Mouse (Mus musculus): ENCODE data around the gene Cluh. TPM values are rescaled to one million over a fixed set of nuclear protein-coding genes. Genes with fewer than 3 reads are reported as not detected.

The Cluh gene
- total and polyA plus RNA-seq, 3 experiments = 19.4 to 60.3 (median 37.9) TPM

DNA sequence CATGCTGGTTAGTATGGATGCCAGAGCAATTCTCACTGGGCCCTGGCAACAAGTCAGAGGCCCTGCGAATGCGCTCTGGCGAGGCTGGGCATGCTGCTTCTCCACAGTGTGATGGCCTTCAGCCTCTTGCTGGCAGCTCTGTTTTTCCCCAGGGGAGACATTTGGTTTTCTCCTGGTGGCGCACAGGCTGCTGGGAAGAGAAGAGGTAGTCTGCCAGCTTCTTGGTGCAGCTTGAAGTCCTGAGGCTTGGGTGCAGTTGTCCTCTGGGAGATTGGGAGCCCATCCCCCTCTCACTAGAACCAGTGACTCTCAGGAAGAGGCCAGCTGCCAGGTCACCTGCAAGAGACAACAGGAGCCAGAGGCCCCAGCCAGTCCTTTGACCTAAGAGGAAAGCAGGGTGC lies 3.5 kb downstream of the Cluh start:
- H3K9me3 ChIP-seq (replicated peaks) = peaks cover 7% of the 10 kb centered on the region
- H3K27me3 ChIP-seq (ENCODE audit: insufficient read depth, low read length) = no peaks in the 10 kb centered on the region
- TF ChIP-seq CTCF (IDR thresholded peaks at IDR 0.05; ENCODE audit: low read depth, low read length) = no peak
- no peak for TF ChIP-seq TAL1 (conservative IDR thresholded peaks at IDR 0.05; ENCODE audit: low read depth, low read length)
- TF ChIP-seq GATA1 (IDR thresholded peaks at IDR 0.05; ENCODE audit: borderline replicate concordance, low read length) = no peak
- no peak for TF ChIP-seq GATA2 (IDR thresholded peaks at IDR 0.05; ENCODE audit: borderline replicate concordance, low read depth, low read length)
- ATAC-seq (ENCODE audit: extremely low read depth, insufficient number of reproducible peaks, low FRiP score, poor library complexity, severe bottlenecking) (no peak), DNase-seq (ENCODE audit: low spot score) (no peak)
- H3K4me1 ChIP-seq (ENCODE audit: insufficient read depth, low read depth, low read length) = peaks cover 64% of the 10 kb centered on the region
- no peak overlapping the region; the same call in 1 of the 2 replicates for H3K4me3 ChIP-seq (ENCODE audit: low read depth, low read length)
- H3K36me3 ChIP-seq (replicated peaks) = peaks cover 74% of the 10 kb centered on the region

DNA sequence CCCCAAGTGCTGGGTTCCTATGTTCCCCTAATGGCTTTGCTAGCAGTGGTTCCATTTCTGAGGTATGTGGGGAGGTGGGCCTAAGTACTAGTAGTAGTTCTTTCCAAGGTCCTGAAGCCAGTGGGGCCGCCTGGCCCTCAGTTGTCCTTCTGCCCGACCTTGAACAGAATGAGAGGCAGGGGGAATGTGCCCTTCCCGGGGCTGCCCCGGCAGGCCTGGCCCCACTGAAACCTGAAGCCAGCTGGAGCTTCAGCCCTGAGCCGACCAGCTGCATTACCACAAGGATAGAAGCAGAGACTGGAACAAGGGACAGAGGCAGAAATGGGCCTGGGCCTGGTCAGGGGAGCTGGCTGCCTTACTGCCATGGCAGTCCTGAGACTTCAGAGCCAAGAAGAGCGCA lies 4.1 kb downstream of the Cluh start:
- Histone ChIP-seq H3K9me3 (replicated peaks) (peaks cover 9% of the 10 kb centered on the region), H3K36me3 (replicated peaks) (peaks cover 80% of the 10 kb centered on the region), H3K4me3 (ENCODE audit: low read depth, low read length) (no peak overlapping the region; the same call in 1 of the 2 replicates), H3K4me1 (ENCODE audit: insufficient read depth, low read depth, low read length) (peaks cover 58% of the 10 kb centered on the region), H3K27me3 (ENCODE audit: insufficient read depth, low read length) (no peaks in the 10 kb centered on the region)
- DNase-seq (ENCODE audit: low spot score) (no peak), ATAC-seq (ENCODE audit: extremely low read depth, insufficient number of reproducible peaks, low FRiP score, poor library complexity, severe bottlenecking) (no peak)
- TF ChIP-seq POLR2AphosphoS5 (IDR thresholded peaks at IDR 0.05; ENCODE audit: insufficient replicate concordance, low read depth, low read length) = no peak
- TF ChIP-seq CTCF (IDR thresholded peaks at IDR 0.05; ENCODE audit: low read depth, low read length) = no peak

DNA sequence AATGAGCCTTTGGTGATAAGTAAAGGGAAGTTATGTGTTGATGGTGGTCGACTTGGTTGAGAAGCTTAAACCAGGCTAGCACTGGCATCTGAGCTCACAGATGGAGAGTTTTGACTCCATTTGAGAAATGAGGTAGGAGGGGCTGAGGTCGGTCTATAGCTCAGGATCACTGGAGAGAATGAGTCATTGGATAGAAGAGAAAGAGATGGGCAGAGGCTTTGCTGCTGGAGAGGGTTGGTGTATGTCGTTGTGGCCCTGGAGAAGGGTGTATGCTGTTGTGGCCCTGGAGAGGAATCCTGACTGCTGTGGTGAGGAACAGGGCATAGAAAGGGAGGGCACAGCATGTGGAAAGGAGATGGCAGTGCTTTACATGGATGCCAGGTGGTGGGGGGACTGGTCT lies 6.6 kb downstream of the Cluh start:
- Histone ChIP-seq H3K9me3 (replicated peaks) (peaks cover 9% of the 10 kb centered on the region), H3K4me1 (ENCODE audit: insufficient read depth, low read depth, low read length) (peaks cover 42% of the 10 kb centered on the region), H3K36me3 (replicated peaks) (peaks cover 100% of the 10 kb centered on the region), H3K4me3 (ENCODE audit: low read depth, low read length) (no peak overlapping the region), H3K27me3 (ENCODE audit: insufficient read depth, low read length) (no peaks in the 10 kb centered on the region)
- TF ChIP-seq GATA1 (IDR thresholded peaks at IDR 0.05; ENCODE audit: borderline replicate concordance, low read length) (no peak), TAL1 (conservative IDR thresholded peaks at IDR 0.05; ENCODE audit: low read depth, low read length) (no peak), POLR2AphosphoS5 (IDR thresholded peaks at IDR 0.05; ENCODE audit: insufficient replicate concordance, low read depth, low read length) (no peak), GATA2 (IDR thresholded peaks at IDR 0.05; ENCODE audit: borderline replicate concordance, low read depth, low read length) (no peak), CTCF (IDR thresholded peaks at IDR 0.05; ENCODE audit: low read depth, low read length) (no peak)
- no peak for DNase-seq (ENCODE audit: low spot score)
- ATAC-seq (ENCODE audit: extremely low read depth, insufficient number of reproducible peaks, low FRiP score, poor library complexity, severe bottlenecking) = no peak

DNA sequence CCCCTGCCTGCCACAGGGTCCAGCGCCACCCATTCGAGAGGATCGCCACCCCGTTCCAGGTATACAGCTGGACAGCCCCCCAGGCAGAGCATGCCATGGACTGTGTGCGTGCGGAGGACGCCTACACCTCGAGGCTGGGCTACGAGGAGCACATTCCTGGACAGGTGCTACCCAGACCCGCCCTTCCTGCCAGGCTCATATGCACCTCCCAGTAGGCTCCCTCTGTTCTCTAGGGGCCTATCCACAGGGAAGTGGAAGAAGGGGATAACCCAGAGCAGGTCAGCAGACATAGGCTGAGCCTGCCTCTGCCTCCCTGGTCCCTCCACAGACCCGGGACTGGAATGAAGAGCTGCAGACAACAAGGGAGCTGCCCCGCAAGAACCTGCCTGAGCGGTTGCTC lies 11.0 kb downstream of the Cluh start:
- no peak for ATAC-seq (ENCODE audit: extremely low read depth, insufficient number of reproducible peaks, low FRiP score, poor library complexity, severe bottlenecking)
- TF ChIP-seq POLR2AphosphoS5 (IDR thresholded peaks at IDR 0.05; ENCODE audit: insufficient replicate concordance, low read depth, low read length) (no peak), CTCF (IDR thresholded peaks at IDR 0.05; ENCODE audit: low read depth, low read length) (no peak), GATA1 (IDR thresholded peaks at IDR 0.05; ENCODE audit: borderline replicate concordance, low read length) (no peak), GATA2 (IDR thresholded peaks at IDR 0.05; ENCODE audit: borderline replicate concordance, low read depth, low read length) (no peak), TAL1 (conservative IDR thresholded peaks at IDR 0.05; ENCODE audit: low read depth, low read length) (no peak)
- Histone ChIP-seq H3K4me3 (ENCODE audit: low read depth, low read length) (no peak overlapping the region), H3K36me3 (replicated peaks) (peaks cover 100% of the 10 kb centered on the region), H3K4me1 (ENCODE audit: insufficient read depth, low read depth, low read length) (peaks cover 18% of the 10 kb centered on the region), H3K9me3 (replicated peaks) (peaks cover 9% of the 10 kb centered on the region), H3K27me3 (ENCODE audit: insufficient read depth, low read length) (no peaks in the 10 kb centered on the region)
- no peak for DNase-seq (ENCODE audit: low spot score)

DNA sequence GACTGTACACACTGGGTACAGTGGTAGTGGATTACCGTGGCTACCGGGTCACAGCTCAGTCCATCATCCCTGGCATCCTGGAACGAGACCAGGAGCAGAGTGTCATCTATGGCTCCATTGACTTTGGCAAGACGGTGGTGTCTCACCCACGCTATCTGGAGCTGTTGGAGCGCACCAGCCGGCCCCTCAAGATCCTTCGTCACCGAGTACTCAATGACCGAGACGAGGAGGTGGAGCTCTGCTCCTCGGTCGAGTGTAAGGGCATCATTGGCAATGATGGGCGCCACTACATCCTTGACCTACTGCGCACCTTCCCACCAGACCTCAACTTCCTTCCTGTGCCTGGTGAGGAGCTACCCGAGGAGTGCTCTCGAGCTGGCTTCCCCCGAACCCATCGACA lies 12.3 kb downstream of the Cluh start:
- TF ChIP-seq CTCF (IDR thresholded peaks at IDR 0.05; ENCODE audit: low read depth, low read length) (no peak), POLR2AphosphoS5 (IDR thresholded peaks at IDR 0.05; ENCODE audit: insufficient replicate concordance, low read depth, low read length) (no peak), GATA1 (IDR thresholded peaks at IDR 0.05; ENCODE audit: borderline replicate concordance, low read length) (no peak), GATA2 (IDR thresholded peaks at IDR 0.05; ENCODE audit: borderline replicate concordance, low read depth, low read length) (no peak), TAL1 (conservative IDR thresholded peaks at IDR 0.05; ENCODE audit: low read depth, low read length) (no peak)
- Histone ChIP-seq H3K4me3 (ENCODE audit: low read depth, low read length) (no peak overlapping the region), H3K36me3 (replicated peaks) (peaks cover 100% of the 10 kb centered on the region), H3K27me3 (ENCODE audit: insufficient read depth, low read length) (no peaks in the 10 kb centered on the region), H3K9me3 (replicated peaks) (peaks cover 9% of the 10 kb centered on the region), H3K4me1 (ENCODE audit: insufficient read depth, low read depth, low read length) (peaks cover 13% of the 10 kb centered on the region)
- no peak for DNase-seq (ENCODE audit: low spot score)
- no peak for ATAC-seq (ENCODE audit: extremely low read depth, insufficient number of reproducible peaks, low FRiP score, poor library complexity, severe bottlenecking)

DNA sequence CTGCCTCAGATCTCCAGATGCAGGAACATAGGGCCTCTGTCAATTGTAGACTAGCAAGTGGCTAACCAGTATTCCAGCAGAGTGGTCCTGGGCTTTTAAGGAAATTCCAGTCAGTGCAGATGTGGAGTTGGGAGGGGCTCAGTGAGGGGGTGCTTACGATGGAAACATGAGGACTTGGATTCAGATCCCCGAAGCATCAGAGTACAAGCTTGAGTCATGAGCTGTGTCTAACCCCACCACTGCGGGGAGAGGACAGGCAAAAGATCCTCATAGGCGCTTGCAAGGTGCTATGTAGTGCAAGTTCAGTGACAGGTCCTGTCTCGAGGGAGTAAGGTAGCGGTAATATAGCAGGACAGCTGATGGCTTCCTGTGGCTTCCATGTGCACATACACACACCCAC lies 12.9 kb downstream of the Cluh start:
- no peak for DNase-seq (ENCODE audit: low spot score)
- H3K36me3 ChIP-seq (replicated peaks) = peaks cover 100% of the 10 kb centered on the region
- ATAC-seq (ENCODE audit: extremely low read depth, insufficient number of reproducible peaks, low FRiP score, poor library complexity, severe bottlenecking) = no peak
- TF ChIP-seq POLR2AphosphoS5 (IDR thresholded peaks at IDR 0.05; ENCODE audit: insufficient replicate concordance, low read depth, low read length) = no peak
- no peak for TF ChIP-seq GATA2 (IDR thresholded peaks at IDR 0.05; ENCODE audit: borderline replicate concordance, low read depth, low read length)
- no peak for TF ChIP-seq GATA1 (IDR thresholded peaks at IDR 0.05; ENCODE audit: borderline replicate concordance, low read length)
- TF ChIP-seq CTCF (IDR thresholded peaks at IDR 0.05; ENCODE audit: low read depth, low read length) = no peak
- TF ChIP-seq TAL1 (conservative IDR thresholded peaks at IDR 0.05; ENCODE audit: low read depth, low read length) = no peak
- H3K4me3 ChIP-seq (ENCODE audit: low read depth, low read length) = no peak overlapping the region
- peaks cover 6% of the 10 kb centered on the region for H3K9me3 ChIP-seq (replicated peaks)
- H3K4me1 ChIP-seq (ENCODE audit: insufficient read depth, low read depth, low read length) = peaks cover 13% of the 10 kb centered on the region
- no peaks in the 10 kb centered on the region for H3K27me3 ChIP-seq (ENCODE audit: insufficient read depth, low read length)

DNA sequence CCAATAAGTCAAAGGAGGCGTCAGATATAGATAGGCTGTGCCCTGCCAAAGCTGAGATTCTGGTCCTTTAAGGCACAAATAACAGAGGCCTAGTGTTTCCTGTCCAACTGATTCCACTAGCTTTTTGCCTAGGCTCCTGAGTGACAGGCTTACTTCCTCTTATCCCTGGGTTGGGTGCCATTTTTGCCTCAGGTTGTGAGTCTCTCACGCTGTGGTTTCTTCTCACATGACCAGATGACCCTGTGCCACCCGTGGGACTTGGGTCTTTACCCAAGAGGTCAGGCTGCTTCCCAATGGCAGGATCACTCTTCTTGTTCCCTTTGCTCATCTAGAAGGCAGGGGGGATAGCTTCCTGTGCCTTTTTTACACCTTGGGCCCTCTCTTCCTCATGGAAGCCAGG lies 15.0 kb downstream of the Cluh start:
- no peak for ATAC-seq (ENCODE audit: extremely low read depth, insufficient number of reproducible peaks, low FRiP score, poor library complexity, severe bottlenecking)

More for the DNA sequence above, 15.0 kb downstream of the Cluh start:
- DNase-seq (ENCODE audit: low spot score) = no peak
- H3K36me3 ChIP-seq (replicated peaks) = peaks cover 100% of the 10 kb centered on the region
- no peaks in the 10 kb centered on the region for H3K9me3 ChIP-seq (replicated peaks)
- no peak overlapping the region for H3K4me3 ChIP-seq (ENCODE audit: low read depth, low read length)
- TF ChIP-seq CTCF (IDR thresholded peaks at IDR 0.05; ENCODE audit: low read depth, low read length) = no peak
- TF ChIP-seq GATA1 (IDR thresholded peaks at IDR 0.05; ENCODE audit: borderline replicate concordance, low read length) = no peak
- no peak for TF ChIP-seq POLR2AphosphoS5 (IDR thresholded peaks at IDR 0.05; ENCODE audit: insufficient replicate concordance, low read depth, low read length)
- no peak for TF ChIP-seq TAL1 (conservative IDR thresholded peaks at IDR 0.05; ENCODE audit: low read depth, low read length)
- TF ChIP-seq GATA2 (IDR thresholded peaks at IDR 0.05; ENCODE audit: borderline replicate concordance, low read depth, low read length) = no peak
- H3K27me3 ChIP-seq (ENCODE audit: insufficient read depth, low read length) = no peaks in the 10 kb centered on the region
- peaks cover 13% of the 10 kb centered on the region for H3K4me1 ChIP-seq (ENCODE audit: insufficient read depth, low read depth, low read length)
